Mouse (Mus musculus) E14TG2a.4 (cell line): ENCODE measurements at regions not wholly inside any gene's neighbourhood (a gene's known extent, or its start where the extent isn't known, plus 50 kb on each side); places are given as distances from the start of the nearest gene placed in this dataset.

Source experiments
- CTCF ChIP-seq: conservative IDR thresholded peaks from 2 replicates; pipeline ENCODE4 v1.5.1; 2014; ENCODE audit warnings: low read length
- POU5F1 ChIP-seq: IDR thresholded peaks from 2 replicates; pipeline ENCODE4 v1.6.1; 2014; ENCODE audit warnings: low read length, borderline replicate concordance

DNA sequence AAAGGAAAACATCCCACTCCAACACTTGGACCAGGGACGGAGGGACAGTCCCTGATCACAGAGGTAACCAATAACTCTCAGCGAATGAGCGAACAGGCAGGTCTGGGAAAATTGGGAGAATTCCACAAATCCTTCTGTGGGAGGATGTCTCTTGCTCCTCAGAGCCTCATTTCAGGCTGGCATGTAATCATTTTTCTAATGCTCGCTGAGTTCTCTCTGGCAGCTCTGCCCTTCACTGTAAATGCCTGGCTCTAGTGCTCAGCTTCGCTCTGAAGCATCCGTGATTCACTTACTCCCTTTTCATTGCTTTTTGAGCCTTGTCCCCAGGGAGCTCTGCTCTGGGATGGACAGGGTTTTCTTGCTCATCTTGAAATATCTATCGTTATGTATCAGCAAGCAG lies 283.6 kb downstream of the Tle4 start:
- TF ChIP-seq CTCF (no peak), POU5F1 (no peak)
